Comparison of ENCODE assay signal across 34 mouse cellular contexts in the genomic region with DNA sequence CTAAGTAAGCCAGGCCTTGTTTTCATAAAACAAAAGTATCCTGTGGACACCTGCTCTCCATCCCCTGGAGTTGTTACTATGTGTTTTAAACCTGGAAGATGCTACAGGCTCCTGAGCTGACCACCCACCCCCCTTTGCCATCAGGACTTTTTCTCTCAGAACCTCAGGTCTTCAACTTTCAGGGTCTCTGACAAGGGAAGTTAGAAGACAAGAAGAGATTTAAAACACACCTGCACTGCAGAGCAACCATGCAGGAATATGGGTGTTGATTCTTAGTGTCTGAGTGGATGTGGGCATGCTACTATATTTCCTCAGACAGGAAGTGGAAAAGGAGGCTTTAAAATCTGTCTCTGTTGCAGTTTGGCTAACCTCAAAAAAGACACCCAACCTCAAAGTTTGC.
"Had no signal": no experiment of that assay in that cellular context is flagged by ENCODE, and none has a peak within 500 bp of the region (broad histone marks: within the 10 kb centered on the region; RNA-seq: fewer than 3 reads in every experiment).

No protein-coding gene starts in this region.

- H3K4me3 ChIP-seq: heart, embryonic 10.5 days; heart, embryonic 12.5 days; heart, embryonic 13.5 days; heart, embryonic 15.5 days; hindbrain, embryonic 10.5 days; hindbrain, embryonic 12.5 days; hindbrain, embryonic 13.5 days; hindbrain, embryonic 15.5 days; intestine, embryonic 15.5 days; kidney, embryonic 15.5 days; layer of hippocampus, adult 2 months had no signal

- H3K36me3 ChIP-seq: heart, embryonic 10.5 days; heart, embryonic 12.5 days; heart, embryonic 13.5 days; heart, embryonic 15.5 days; hindbrain, embryonic 10.5 days; hindbrain, embryonic 12.5 days; hindbrain, embryonic 13.5 days; hindbrain, embryonic 15.5 days; intestine, embryonic 15.5 days; kidney, embryonic 15.5 days had no signal

- H3K4me2 ChIP-seq: heart, embryonic 11.5 days; heart, embryonic 12.5 days; heart, embryonic 13.5 days; heart, embryonic 15.5 days; hindbrain, embryonic 12.5 days; hindbrain, embryonic 13.5 days; hindbrain, embryonic 14.5 days; hindbrain, embryonic 15.5 days; intestine, embryonic 15.5 days; kidney, embryonic 15.5 days had no signal

- H3K27me3 ChIP-seq: heart, embryonic 12.5 days; heart, embryonic 13.5 days; heart, embryonic 15.5 days; hindbrain, embryonic 12.5 days; hindbrain, embryonic 13.5 days; hindbrain, embryonic 15.5 days; intestine, embryonic 15.5 days; kidney, embryonic 15.5 days had no signal

- H3K4me1 ChIP-seq: kidney, embryonic 15.5 days had no signal

- H3K9me3 ChIP-seq: heart, embryonic 10.5 days; heart, embryonic 12.5 days; heart, embryonic 13.5 days; heart, embryonic 15.5 days; hindbrain, embryonic 10.5 days; hindbrain, embryonic 12.5 days; hindbrain, embryonic 13.5 days; hindbrain, embryonic 15.5 days; intestine, embryonic 15.5 days; kidney, embryonic 15.5 days had no signal

- H3K27ac ChIP-seq: heart, embryonic 10.5 days; heart, embryonic 13.5 days; heart, embryonic 15.5 days; hindbrain, embryonic 10.5 days; hindbrain, embryonic 12.5 days; hindbrain, embryonic 13.5 days; hindbrain, embryonic 14.5 days; hindbrain, embryonic 15.5 days; hindbrain, postnatal 0 days; intestine, embryonic 15.5 days; kidney, embryonic 15.5 days; kidney, postnatal 0 days; layer of hippocampus, adult 2 months had no signal

- DNase-seq: heart, postnatal 10 days; heart, postnatal 14 days; heart, postnatal 36 days; heart, postnatal 4 days; kidney, adult 11 months; kidney, adult 18-20 months; kidney, adult 2 months; kidney, adult 8-10 months; kidney, adult 9 months; kidney, postnatal 10 days; kidney, postnatal 14 days; kidney, postnatal 25 days; kidney, postnatal 36 days; kidney, postnatal 4 days; layer of hippocampus, adult 9-11 months; layer of hippocampus, postnatal 36 days had no signal

- ATAC-seq: hindbrain, embryonic 16.5 days; hindbrain, postnatal 0 days; inflammation-experienced regulatory T-cells, adult 6 months; intestine, embryonic 15.5 days; intestine, postnatal 0 days had no signal

- H3K9ac ChIP-seq: heart, embryonic 12.5 days; heart, embryonic 13.5 days; heart, embryonic 15.5 days; hindbrain, embryonic 12.5 days; hindbrain, embryonic 13.5 days; hindbrain, embryonic 14.5 days; hindbrain, embryonic 15.5 days; intestine, embryonic 15.5 days; kidney, embryonic 15.5 days had no signal
